Mouse (Mus musculus): ENCODE data around the gene Rlbp1. TPM values are rescaled to one million over a fixed set of nuclear protein-coding genes. Genes with fewer than 3 reads are reported as not detected.

The Rlbp1 gene
- polyA plus RNA-seq, 1 experiment from 2014 or later, result 1.1 TPM

GRCm38 (mm10) chr7:79369416-79369815, 17.4 kb downstream of the Rlbp1 start:
- WGBS, result 37% methylated on average over 4 of the region's 4 CpGs
- H3K4me3 ChIP-seq (ENCODE audit: low read depth, low read length), result no peak overlapping the region
- no peaks in the 10 kb centered on the region for H3K27me3 ChIP-seq (ENCODE audit: control insufficient read depth, insufficient read depth, low read length)
- no peak overlapping the region for H3K4me2 ChIP-seq (ENCODE audit: low read depth)
- H3K27ac ChIP-seq (ENCODE audit: low read depth, low read length), result no peak overlapping the region
- ATAC-seq (ENCODE audit: insufficient read depth, low FRiP score, low TSS enrichment), result no peak
- H3K9ac ChIP-seq (ENCODE audit: low read length), result no peak overlapping the region
- H3K9me3 ChIP-seq (ENCODE audit: control insufficient read depth, low read length), result no peaks in the 10 kb centered on the region
- no peak for DNase-seq (ENCODE audit: low spot score)
- no peaks in the 10 kb centered on the region for H3K36me3 ChIP-seq (ENCODE audit: control insufficient read depth, insufficient read depth, low read length)
- no peaks in the 10 kb centered on the region for H3K4me1 ChIP-seq (ENCODE audit: control insufficient read depth, insufficient read depth, low read length)

GRCm38 (mm10) chr7:79368664-79369063, 18.2 kb downstream of the Rlbp1 start:
- Histone ChIP-seq H3K36me3 (ENCODE audit: control insufficient read depth, insufficient read depth, low read length) (no peaks in the 10 kb centered on the region), H3K4me3 (ENCODE audit: low read depth, low read length) (no peak overlapping the region), H3K9ac (ENCODE audit: low read length) (no peak overlapping the region), H3K4me1 (ENCODE audit: control insufficient read depth, insufficient read depth, low read length) (no peaks in the 10 kb centered on the region), H3K27ac (ENCODE audit: low read depth, low read length) (no peak overlapping the region), H3K27me3 (ENCODE audit: control insufficient read depth, insufficient read depth, low read length) (no peaks in the 10 kb centered on the region), H3K4me2 (ENCODE audit: low read depth) (no peak overlapping the region), H3K9me3 (ENCODE audit: control insufficient read depth, low read length) (no peaks in the 10 kb centered on the region)
- 86% methylated on average over 5 of the region's 5 CpGs for WGBS
- ATAC-seq (ENCODE audit: insufficient read depth, low FRiP score, low TSS enrichment) (no peak), DNase-seq (ENCODE audit: low spot score) (no peak)

- ATAC-seq (ENCODE audit: insufficient read depth, low FRiP score, low TSS enrichment) (no peak), DNase-seq (ENCODE audit: low spot score) (no peak)
These were observed 23.3 kb downstream of the Rlbp1 start for GRCm38 (mm10) chr7:79363370-79364043.

GRCm38 (mm10) chr7:79362830-79363229, 24.0 kb downstream of the Rlbp1 start:
- peak overlapping the region; percentile 35; the same call in 1 of the 2 replicates for H3K27ac ChIP-seq (ENCODE audit: low read depth, low read length)
- DNase-seq (ENCODE audit: low spot score) (no peak), ATAC-seq (ENCODE audit: insufficient read depth, low FRiP score, low TSS enrichment) (no peak)
- H3K4me3 ChIP-seq (ENCODE audit: low read depth, low read length), result no peak overlapping the region
- no peak overlapping the region for H3K9ac ChIP-seq (ENCODE audit: low read length)
- no peaks in the 10 kb centered on the region for H3K4me1 ChIP-seq (ENCODE audit: control insufficient read depth, insufficient read depth, low read length)
- no peaks in the 10 kb centered on the region for H3K9me3 ChIP-seq (ENCODE audit: control insufficient read depth, low read length)
- peaks cover 4% of the 10 kb centered on the region; the same call in 1 of the 2 replicates for H3K36me3 ChIP-seq (ENCODE audit: control insufficient read depth, insufficient read depth, low read length)
- H3K27me3 ChIP-seq (ENCODE audit: control insufficient read depth, insufficient read depth, low read length), result no peaks in the 10 kb centered on the region
- 86% methylated on average over 7 of the region's 7 CpGs for WGBS
- no peak overlapping the region for H3K4me2 ChIP-seq (ENCODE audit: low read depth)

More at GRCm38 (mm10) chr7:79363370-79364043, 23.3 kb downstream of the Rlbp1 start:
- no peaks in the 10 kb centered on the region for H3K27me3 ChIP-seq (ENCODE audit: control insufficient read depth, insufficient read depth, low read length)
- H3K4me1 ChIP-seq (ENCODE audit: control insufficient read depth, insufficient read depth, low read length), result no peaks in the 10 kb centered on the region
- WGBS, result 80% methylated on average over 8 of the region's 8 CpGs
- H3K36me3 ChIP-seq (ENCODE audit: control insufficient read depth, insufficient read depth, low read length), result peaks cover 3% of the 10 kb centered on the region; the same call in 1 of the 2 replicates
- H3K4me3 ChIP-seq (ENCODE audit: low read depth, low read length), result no peak overlapping the region
- no peaks in the 10 kb centered on the region for H3K9me3 ChIP-seq (ENCODE audit: control insufficient read depth, low read length)
- H3K27ac ChIP-seq (ENCODE audit: low read depth, low read length), result no peak overlapping the region
- no peak overlapping the region for H3K4me2 ChIP-seq (ENCODE audit: low read depth)
- H3K9ac ChIP-seq (ENCODE audit: low read length), result no peak overlapping the region

- ATAC-seq (ENCODE audit: insufficient read depth, low FRiP score, low TSS enrichment), result peak; percentile 75
These were observed 24.6 kb downstream of the Rlbp1 start for GRCm38 (mm10) chr7:79362208-79362607.

GRCm38 (mm10) chr7:79360056-79360455, 26.8 kb downstream of the Rlbp1 start:
- H3K9me3 ChIP-seq (ENCODE audit: control insufficient read depth, low read length), result no peaks in the 10 kb centered on the region
- H3K27ac ChIP-seq (ENCODE audit: low read depth, low read length), result no peak overlapping the region
- 59% methylated on average over 11 of the region's 11 CpGs for WGBS
- no peak overlapping the region for H3K4me3 ChIP-seq (ENCODE audit: low read depth, low read length)
- no peaks in the 10 kb centered on the region for H3K27me3 ChIP-seq (ENCODE audit: control insufficient read depth, insufficient read depth, low read length)
- H3K4me2 ChIP-seq (ENCODE audit: low read depth), result no peak overlapping the region
- no peak for DNase-seq (ENCODE audit: low spot score)
- H3K4me1 ChIP-seq (ENCODE audit: control insufficient read depth, insufficient read depth, low read length), result no peaks in the 10 kb centered on the region
- H3K9ac ChIP-seq (ENCODE audit: low read length), result no peak overlapping the region
- peaks cover 9% of the 10 kb centered on the region for H3K36me3 ChIP-seq (ENCODE audit: control insufficient read depth, insufficient read depth, low read length)
- no peak for ATAC-seq (ENCODE audit: insufficient read depth, low FRiP score, low TSS enrichment)

More at GRCm38 (mm10) chr7:79362208-79362607, 24.6 kb downstream of the Rlbp1 start:
- peak; percentile 31 for DNase-seq (ENCODE audit: low spot score)
- H3K9ac ChIP-seq (ENCODE audit: low read length), result no peak overlapping the region
- H3K27me3 ChIP-seq (ENCODE audit: control insufficient read depth, insufficient read depth, low read length), result no peaks in the 10 kb centered on the region
- peak overlapping the region; percentile 35; the same call in 1 of the 2 replicates for H3K27ac ChIP-seq (ENCODE audit: low read depth, low read length)
- peaks cover 4% of the 10 kb centered on the region; the same call in 1 of the 2 replicates for H3K36me3 ChIP-seq (ENCODE audit: control insufficient read depth, insufficient read depth, low read length)
- no peak overlapping the region for H3K4me2 ChIP-seq (ENCODE audit: low read depth)
- 75% methylated on average over 8 of the region's 8 CpGs for WGBS
- no peaks in the 10 kb centered on the region for H3K4me1 ChIP-seq (ENCODE audit: control insufficient read depth, insufficient read depth, low read length)
- no peaks in the 10 kb centered on the region for H3K9me3 ChIP-seq (ENCODE audit: control insufficient read depth, low read length)
- H3K4me3 ChIP-seq (ENCODE audit: low read depth, low read length), result no peak overlapping the region

GRCm38 (mm10) chr7:79359183-79359435, 27.7 kb downstream of the Rlbp1 start:
- Histone ChIP-seq H3K4me3 (ENCODE audit: low read depth, low read length) (no peak overlapping the region), H3K9me3 (ENCODE audit: control insufficient read depth, low read length) (no peaks in the 10 kb centered on the region), H3K9ac (ENCODE audit: low read length) (no peak overlapping the region), H3K36me3 (ENCODE audit: control insufficient read depth, insufficient read depth, low read length) (peaks cover 10% of the 10 kb centered on the region), H3K27me3 (ENCODE audit: control insufficient read depth, insufficient read depth, low read length) (no peaks in the 10 kb centered on the region), H3K4me1 (ENCODE audit: control insufficient read depth, insufficient read depth, low read length) (no peaks in the 10 kb centered on the region), H3K4me2 (ENCODE audit: low read depth) (no peak overlapping the region), H3K27ac (ENCODE audit: low read depth, low read length) (no peak overlapping the region)
- WGBS, result 94% methylated on average over 3 of the region's 3 CpGs
- peak; percentile 1 for DNase-seq (ENCODE audit: low spot score)
- no peak for ATAC-seq (ENCODE audit: insufficient read depth, low FRiP score, low TSS enrichment)

- WGBS, result 77% methylated on average over 15 of the region's 15 CpGs
- Histone ChIP-seq H3K4me3 (ENCODE audit: low read depth, low read length) (no peak overlapping the region), H3K27ac (ENCODE audit: low read depth, low read length) (no peak overlapping the region; the same call in 1 of the 2 replicates), H3K9me3 (ENCODE audit: control insufficient read depth, low read length) (no peaks in the 10 kb centered on the region), H3K4me2 (ENCODE audit: low read depth) (no peak overlapping the region), H3K4me1 (ENCODE audit: control insufficient read depth, insufficient read depth, low read length) (no peaks in the 10 kb centered on the region), H3K27me3 (ENCODE audit: control insufficient read depth, insufficient read depth, low read length) (no peaks in the 10 kb centered on the region), H3K9ac (ENCODE audit: low read length) (no peak overlapping the region), H3K36me3 (ENCODE audit: control insufficient read depth, insufficient read depth, low read length) (peaks cover 11% of the 10 kb centered on the region)
- DNase-seq (ENCODE audit: low spot score) (peak; percentile 9), ATAC-seq (ENCODE audit: insufficient read depth, low FRiP score, low TSS enrichment) (no peak)
These were observed 28.3 kb downstream of the Rlbp1 start for GRCm38 (mm10) chr7:79358350-79359182.

All from neural tube, embryonic 11.5 days (tissue).